Mouse (Mus musculus) kidney, adult 11 months (tissue): ENCODE measurements around the gene Gm1979.
"Not testable (repeated sequence)": the region's sequence is repeated elsewhere in the genome, so short reads cannot be mapped to it uniquely, and the experiment has no call there.

Experiments used
- DNase-seq: peaks from one replicate; pipeline ENCODE4 v3.0.0; 2022

The Gm1979 gene

DNA sequence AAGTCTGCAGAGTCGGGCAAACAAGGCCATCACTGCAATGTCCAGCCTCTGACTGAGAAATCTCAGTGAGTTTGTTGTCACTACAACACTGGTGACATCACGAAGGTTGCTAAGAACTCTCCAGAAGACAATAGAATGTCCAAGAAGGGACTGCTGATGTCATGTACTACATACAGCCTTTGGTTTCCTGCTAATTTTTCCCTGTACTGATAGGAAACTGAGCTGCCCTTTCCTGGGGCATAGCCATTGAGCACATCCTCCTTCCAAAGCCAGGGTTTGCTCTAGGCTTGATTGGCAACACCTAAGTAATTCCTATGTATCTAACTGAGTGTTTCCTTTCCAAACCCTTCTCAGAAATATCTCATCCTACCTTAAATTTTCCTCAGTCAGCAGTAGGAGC, at the start of gene Gm1979:
Gm1979 (minus strand) TSS at position 101 of the 400 bp plus-strand sequence.
- DNase-seq = not testable (repeated sequence)

DNA sequence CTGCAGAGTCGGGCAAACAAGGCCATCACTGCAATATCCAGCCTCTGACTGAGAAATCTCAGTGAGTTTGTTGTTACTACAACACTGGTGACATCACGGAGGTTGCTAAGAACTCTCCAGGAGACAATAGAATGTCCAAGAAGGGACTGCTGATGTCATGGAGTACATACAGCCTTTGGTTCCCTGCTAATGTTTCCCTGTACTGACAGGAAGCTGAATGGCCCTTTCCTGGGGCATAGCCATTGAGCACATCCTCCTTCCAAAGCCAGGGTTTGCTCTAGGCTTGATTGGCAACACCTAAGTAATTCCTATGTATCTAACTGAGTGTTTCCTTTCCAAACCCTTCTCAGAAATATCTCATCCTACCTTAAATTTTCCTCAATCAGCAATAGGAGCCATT, 34.9 kb upstream of the Gm1979 start, which contains the start of gene Speer4a:
Speer4a (minus strand) TSS at position 101 of the 400 bp plus-strand sequence.
- not testable (repeated sequence) for DNase-seq

DNA sequence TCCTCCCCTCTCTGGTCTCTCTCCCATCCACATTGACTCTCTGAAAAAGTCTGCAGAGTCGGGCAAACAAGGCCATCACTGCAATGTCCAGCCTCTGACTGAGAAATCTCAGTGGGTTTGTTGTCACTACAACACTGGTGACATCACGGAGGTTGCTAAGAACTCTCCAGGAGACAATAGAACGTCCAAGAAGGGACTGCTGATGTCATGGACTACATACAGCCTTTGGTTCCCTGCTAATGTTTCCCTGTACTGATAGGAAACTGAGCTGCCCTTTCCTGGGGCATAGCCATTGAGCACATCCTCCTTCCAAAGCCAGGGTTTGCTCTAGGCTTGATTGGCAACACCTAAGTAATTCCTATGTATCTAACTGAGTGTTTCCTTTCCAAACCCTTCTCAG, 18.2 kb upstream of the Gm1979 start, which contains the start of gene Gm5862:
Gm5862 (minus strand) TSS at position 101 of the 400 bp plus-strand sequence.
- not testable (repeated sequence) for DNase-seq

DNA sequence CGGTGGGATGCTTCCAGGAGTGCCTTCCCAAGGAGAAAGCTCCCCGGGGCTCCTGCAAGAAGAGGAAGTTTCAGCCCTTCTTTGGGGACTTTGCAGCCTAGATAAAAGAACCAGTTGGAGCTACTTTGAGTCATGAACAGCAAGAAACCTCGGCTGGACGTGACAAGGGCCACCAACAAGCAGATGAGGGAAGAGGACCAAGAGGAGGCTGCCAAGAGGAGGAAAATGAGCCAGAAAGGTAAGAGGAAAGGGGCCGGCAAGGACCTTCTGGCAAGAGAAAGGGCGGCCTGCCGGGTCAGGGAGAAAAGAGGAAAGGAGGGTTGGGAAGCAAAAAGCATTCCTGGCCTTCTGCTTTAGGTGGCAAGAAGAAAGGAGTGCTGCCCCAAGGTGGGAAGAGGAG, 3.1 kb upstream of the Gm1979 start:
- DNase-seq = not testable (repeated sequence)

DNA sequence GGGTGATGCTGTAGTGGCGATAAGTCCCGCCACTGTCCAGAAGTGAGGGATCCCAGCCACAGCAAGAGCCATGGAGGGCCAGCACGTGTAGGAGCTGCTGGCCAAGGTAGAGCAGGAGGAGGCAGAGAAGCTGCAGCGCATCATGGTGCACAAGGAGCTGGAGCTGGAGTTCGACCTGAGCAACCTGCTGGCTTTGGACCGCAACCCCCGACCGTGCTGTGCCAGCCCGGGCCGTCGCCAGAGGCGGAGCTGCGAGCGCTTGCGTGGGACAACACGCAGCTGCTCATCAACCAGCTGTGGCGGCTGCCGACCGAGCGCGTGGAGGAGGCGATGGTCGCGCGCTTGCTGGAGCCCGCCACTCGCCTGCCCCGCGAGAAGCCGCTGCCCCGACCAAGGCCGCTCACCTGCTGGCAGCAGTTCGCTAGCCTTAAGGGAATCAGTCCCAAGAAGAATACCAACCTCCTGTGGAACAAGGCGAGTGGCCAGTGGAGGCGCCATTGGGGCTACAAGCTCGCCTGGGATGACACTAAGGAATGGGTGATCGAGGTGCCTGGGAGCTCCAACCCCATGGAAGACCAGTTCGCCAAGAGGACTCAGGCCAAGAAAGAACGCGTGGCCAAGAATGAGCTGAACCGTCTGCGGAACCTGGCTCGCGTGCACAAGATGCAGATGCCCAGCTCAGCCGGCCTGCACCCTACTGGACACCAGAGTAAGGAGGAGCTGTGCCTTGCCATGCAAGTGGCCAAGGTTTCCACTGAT, 2.5 kb upstream of the Gm1979 start:
- not testable (repeated sequence) for DNase-seq

DNA sequence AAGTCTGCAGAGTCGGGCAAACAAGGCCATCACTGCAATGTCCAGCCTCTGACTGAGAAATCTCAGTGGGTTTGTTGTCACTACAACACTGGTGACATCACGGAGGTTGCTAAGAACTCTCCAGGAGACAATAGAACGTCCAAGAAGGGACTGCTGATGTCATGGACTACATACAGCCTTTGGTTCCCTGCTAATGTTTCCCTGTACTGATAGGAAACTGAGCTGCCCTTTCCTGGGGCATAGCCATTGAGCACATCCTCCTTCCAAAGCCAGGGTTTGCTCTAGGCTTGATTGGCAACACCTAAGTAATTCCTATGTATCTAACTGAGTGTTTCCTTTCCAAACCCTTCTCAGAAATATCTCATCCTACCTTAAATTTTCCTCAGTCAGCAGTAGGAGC, 16.0 kb downstream of the Gm1979 start, which contains the start of gene Gm21698:
Gm21698 (minus strand) TSS at position 101 of the 400 bp plus-strand sequence.
- DNase-seq = not testable (repeated sequence)

DNA sequence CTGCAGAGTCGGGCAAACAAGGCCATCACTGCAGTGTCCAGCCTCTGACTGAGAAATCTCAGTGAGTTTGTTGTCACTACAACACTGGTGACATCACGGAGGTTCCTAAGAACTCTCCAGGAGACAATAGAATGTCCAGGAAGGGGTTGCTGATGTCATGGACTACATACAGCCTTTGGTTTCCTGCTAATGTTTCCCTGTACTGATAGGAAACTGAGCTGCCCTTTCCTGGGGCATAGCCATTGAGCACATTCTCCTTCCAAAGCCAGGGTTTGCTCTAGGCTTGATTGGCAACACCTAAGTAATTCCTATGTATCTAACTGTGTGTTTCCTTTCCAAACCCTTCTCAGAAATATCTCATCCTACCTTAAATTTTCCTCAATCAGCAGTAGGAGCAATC, 32.0 kb downstream of the Gm1979 start, which contains the start of gene Gm21680:
Gm21680 (minus strand) TSS at position 101 of the 400 bp plus-strand sequence.
- DNase-seq = not testable (repeated sequence)

DNA sequence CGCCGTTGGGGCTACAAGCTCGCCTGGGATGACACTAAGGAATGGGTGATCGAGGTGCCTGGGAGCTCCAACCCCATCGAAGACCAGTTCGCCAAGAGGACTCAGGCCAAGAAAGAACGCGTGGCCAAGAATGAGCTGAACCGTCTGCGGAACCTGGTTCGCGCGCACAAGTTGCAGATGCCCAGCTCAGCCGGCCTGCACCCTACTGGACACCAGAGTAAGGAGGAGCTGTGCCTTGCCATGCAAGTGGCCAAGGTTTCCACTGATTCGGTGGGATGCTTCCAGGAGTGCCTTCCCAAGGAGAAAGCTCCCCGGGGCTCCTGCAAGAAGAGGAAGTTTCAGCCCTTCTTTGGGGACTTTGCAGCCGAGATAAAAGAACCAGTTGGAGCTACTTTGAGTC, 47.5 kb downstream of the Gm1979 start:
- not testable (repeated sequence) for DNase-seq

DNA sequence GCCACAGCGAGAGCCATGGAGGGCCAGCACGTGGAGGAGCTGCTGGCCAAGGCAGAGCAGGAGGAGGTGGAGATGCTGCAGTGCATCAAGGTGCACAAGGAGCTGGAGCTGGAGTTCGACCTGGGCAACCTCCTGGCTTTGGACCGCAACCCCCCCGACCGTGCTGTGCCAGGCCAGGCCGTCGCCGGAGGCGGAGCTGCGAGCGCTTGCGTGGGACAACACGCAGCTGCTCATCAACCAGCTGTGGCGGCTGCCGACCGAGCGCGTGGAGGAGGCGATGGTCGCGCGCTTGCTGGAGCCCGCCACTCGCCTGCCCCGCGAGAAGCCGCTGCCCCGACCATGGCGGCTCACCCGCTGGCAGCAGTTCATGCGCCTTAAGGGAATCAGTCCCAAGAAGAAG, 48.0 kb downstream of the Gm1979 start:
- not testable (repeated sequence) for DNase-seq

DNA sequence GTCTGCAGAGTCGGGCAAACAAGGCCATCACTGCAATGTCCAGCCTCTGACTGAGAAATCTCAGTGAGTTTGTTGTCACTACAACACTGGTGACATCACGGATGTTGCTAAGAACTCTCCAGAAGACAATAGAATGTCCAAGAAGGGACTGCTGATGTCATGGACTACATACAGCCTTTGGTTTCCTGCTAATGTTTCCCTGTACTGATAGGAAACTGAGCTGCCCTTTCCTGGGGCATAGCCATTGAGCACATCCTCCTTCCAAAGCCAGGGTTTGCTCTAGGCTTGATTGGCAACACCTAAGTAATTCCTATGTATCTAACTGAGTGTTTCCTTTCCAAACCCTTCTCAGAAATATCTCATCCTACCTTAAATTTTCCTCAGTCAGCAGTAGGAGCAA, 50.3 kb downstream of the Gm1979 start, which contains the start of gene Gm21671:
Gm21671 (minus strand) TSS at position 101 of the 400 bp plus-strand sequence.
- not testable (repeated sequence) for DNase-seq
